Mouse (Mus musculus) gastrocnemius, postnatal 14 days (tissue): Measurements from ENCODE around the gene Il16. TPM values are rescaled to one million over a fixed set of nuclear protein-coding genes. Genes with fewer than 3 reads are reported as not detected.

Source experiments
- DNase-seq: peaks from one replicate; pipeline ENCODE4 v3.0.0; 2021; ENCODE audit warnings: mixed read lengths
- intact Hi-C: fragments of 180-260 bp; cut with DNase I; formaldehyde crosslinking; loops from one replicate; pipeline ENCODE4 v1.15.1; 2025; ENCODE audit warnings: low total_unique reads
- total RNA-seq, 2 experiments: library from RNA; stranded (reverse); gene quantifications; 2 replicates each; pipeline ENCODE4 v1.2.3; 2021

The Il16 gene
- total RNA-seq, 2 experiments from 2014 or later = 4.2 to 6.6 TPM

- no peak for DNase-seq
- intact Hi-C loops = no loop called here
These were observed 118.2 kb downstream of the Il16 start for GRCm38 (mm10) chr7:83627369-83627768.

GRCm38 (mm10) chr7:83626557-83627257 is 118.8 kb downstream of the Il16 start:
- no peak for DNase-seq
- intact Hi-C loops = no loop called here

DNA sequence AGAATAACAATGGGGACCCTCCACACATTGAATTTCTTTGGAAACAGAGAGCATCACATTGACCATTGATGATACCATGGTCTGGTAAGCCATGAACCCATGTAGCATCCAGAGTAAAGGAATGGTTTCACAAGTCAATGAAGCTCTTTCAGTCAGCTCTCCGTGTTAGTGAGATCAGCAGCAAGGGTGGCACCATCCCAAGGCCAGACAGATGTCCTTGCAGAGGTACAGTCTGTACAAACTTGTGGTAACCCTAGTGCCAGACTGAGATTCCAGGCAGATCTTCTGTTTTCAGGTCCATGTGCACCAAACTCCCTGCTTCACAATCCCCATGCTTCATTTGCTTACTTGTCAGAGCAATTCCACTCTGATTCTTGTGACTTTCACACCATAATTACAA is 121.5 kb downstream of the Il16 start:
- no peak for DNase-seq
- intact Hi-C loops = no loop called here

- DNase-seq = no peak
- intact Hi-C loops = no loop called here
These were observed 122.9 kb downstream of the Il16 start for GRCm38 (mm10) chr7:83622582-83622981.

- intact Hi-C loops = no loop called here
- no peak for DNase-seq
These were observed 126.8 kb downstream of the Il16 start for GRCm38 (mm10) chr7:83618709-83619108.

DNA sequence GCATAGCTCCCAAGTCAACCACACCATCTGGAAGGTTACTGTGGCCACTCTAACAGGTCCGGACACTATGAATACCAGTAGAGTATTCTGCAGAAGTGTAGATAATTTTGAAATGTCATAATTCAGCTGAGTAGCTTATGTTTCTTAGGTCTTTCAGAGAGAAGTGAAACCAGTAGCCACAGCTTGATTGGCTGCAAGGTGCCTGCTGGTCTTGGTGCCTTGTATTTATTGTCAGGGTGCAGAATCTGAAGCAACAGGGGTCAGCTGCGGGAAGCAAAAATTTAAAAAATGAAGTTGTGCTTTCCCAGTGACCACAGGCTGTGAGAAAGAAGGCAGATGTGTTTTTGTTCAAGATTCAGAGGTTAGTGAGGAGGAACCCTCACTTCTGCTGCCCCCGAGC is 129.3 kb downstream of the Il16 start:
- intact Hi-C loops = no loop called here
- DNase-seq = no peak

DNA sequence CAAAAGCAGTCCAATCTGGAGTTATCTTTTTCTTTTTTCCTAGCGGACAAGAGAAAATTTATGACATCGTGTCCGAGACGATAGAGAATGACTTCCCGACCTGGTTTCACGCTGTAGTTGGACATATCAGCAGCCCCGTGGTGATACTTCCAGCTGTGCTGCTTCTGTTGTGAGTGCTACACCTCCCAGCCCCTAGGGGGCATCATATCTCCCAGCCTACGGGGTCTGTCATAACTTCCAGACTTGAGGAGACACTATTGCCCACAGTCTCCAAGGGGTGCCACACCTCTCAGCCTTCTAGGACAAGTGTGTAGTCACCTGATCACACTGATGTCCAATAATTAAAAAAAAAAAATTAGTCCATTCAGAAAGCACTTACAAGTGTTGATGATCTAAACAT is 129.7 kb downstream of the Il16 start:
- no peak for DNase-seq
- intact Hi-C loops = no loop called here

DNA sequence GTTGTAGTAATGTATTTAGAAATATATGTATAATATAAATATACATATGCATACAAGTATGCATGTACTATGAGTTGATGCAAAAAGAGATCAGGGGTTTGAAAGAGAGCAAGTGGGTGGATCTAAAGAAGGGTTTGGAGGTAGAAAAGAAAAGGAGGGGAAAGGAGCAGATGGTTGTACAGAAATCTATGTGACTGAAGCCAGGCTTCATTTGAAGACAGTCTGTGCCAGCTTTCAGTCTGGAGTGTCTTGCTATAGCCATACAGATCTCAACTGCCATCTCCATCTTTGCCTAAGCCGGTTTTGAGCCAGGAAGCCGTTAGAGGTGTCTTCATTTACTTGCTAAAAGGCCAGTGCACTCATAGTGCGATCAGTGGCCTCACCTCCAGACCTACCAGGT is 130.3 kb downstream of the Il16 start:
- intact Hi-C loops = no loop called here
- no peak for DNase-seq

DNA sequence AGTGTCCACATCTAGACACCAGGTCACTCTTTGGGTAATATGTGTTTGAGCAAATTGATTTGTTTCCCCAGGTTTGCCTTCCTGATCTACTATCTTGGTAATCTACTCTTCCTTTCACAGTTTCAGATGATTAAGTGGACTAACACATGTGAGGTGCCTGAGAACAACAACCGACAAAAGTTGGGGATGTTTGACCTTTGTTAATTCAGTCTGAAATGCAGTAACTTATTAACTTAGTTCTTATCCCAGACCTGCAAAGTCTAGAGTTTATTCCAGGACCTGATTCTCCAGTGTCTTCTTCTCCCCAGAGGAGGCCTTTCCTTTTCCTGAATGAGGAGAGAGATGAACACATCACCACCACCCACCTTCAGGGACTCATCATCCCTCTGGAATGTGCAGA is 133.6 kb downstream of the Il16 start:
- intact Hi-C loops = no loop called here
- no peak for DNase-seq

DNA sequence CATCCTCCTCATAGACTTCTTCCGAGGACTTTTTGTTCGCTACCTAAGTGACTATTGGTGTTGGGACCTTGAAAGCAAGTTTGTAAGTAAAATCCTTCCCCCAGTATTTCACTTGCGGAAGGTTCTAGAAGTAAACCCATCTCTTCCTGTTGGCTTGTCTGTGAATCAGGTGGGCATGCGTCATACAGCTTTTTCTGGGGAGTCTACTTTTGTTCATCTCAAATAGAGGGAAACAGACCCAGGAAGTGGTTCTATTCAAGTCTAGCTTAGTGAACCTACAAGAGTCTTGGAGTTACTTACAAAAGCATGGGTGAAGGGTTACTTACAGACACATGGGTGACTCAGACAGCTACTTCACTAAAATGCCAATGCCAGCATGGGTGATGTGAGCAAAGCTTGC is 135.6 kb downstream of the Il16 start:
- intact Hi-C loops = no loop called here
- no peak for DNase-seq

DNA sequence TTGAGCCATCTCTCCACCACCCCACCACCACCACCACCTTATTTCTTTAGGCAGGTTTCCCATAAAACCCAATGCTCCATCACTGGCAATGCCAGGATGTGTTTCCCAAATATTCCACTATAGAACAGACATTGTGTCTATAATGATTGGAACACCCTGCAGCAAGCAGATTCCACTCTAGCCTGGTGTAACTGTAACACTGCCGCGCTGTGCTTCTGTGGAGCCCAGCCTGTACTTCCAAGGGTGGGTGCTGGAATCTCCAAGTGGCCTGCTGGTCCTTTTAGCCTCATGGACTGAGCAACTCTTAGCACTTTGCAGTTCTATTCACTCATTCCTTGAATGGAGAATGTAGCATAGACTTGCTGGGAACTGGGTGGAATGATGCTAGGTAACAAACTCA is 138.7 kb downstream of the Il16 start:
- intact Hi-C loops = no loop called here
- no peak for DNase-seq

GRCm38 (mm10) chr7:83604180-83604944 is 141.2 kb downstream of the Il16 start:
- intact Hi-C loops = no loop called here
- no peak for DNase-seq

GRCm38 (mm10) chr7:83599913-83600286 is 145.6 kb downstream of the Il16 start:
- peak; percentile 44 for DNase-seq
- intact Hi-C loops = no loop called here

DNA sequence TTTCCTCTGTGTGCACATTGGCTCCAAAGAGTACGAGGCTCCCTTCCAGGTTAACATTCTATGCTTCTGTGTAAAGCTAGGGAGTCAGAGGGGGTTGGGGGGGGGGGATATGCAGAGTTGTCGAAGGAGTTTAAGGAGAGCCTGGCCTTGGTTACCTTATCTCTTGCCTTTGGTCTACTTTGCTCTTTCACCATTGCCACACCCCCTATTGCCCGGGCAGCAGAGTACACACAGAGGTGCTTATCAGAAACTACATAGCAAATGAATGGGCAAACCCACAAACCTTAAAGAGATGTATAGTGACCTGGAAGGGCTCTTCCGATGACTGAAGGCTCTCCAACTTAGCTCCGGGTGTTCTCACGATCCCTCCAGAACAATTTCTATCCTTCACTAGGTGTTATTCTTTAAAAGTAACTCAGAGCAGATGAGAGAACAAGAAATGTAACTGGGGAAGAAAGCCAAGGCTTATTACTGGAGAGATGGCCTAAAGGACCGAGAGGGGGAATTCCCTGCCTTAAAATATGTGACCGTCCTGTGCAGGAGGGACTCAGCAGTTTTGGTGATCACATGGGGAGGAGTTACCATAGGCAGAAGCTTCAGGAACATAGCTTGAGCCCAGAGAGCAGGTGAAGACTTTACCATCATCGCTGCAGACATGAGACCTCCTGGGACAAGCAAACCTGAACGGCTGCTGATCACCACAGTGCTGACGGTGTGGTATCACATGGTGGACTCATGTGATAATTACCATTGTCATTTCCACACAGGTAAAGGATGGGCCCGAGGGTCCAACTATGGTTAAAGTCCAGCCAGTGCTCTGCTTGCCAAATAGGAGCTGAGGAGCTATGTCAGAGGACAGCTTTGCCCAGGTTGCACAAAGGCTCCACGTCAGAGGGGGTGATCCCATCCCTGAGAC is 146.3 kb downstream of the Il16 start:
- DNase-seq = no peak
- intact Hi-C loops = no loop called here

GRCm38 (mm10) chr7:83597063-83597462 is 148.5 kb downstream of the Il16 start:
- DNase-seq = no peak
- intact Hi-C loops = no loop called here

GRCm38 (mm10) chr7:83594056-83594455 is 151.5 kb downstream of the Il16 start:
- no peak for DNase-seq
- intact Hi-C loops = no loop called here
